8 mouse cellular contexts compared by ENCODE assay signal in genomic region chr11:78163681-78164603, GRCm38 (mm10). TPM values are rescaled to one million over a fixed set of nuclear protein-coding genes. Genes with fewer than 3 reads are reported as not detected.
A peak's percentile ranks its signal among the peaks of the same experiment; 100 is the strongest.
DNase-seq lines count a peak whose midpoint lies in the region; ATAC-seq lines count a peak whose summit lies in the region.

No protein-coding gene starts in this region.

- H3K27me3 ChIP-seq in embryonic facial prominence, embryonic 10.5 days (replicated peaks; ENCODE audit: low read depth, poor library complexity, severe bottlenecking) = peaks cover 14% of the 10 kb centered on the region
- H3K27me3 ChIP-seq in heart, embryonic 14.5 days (ENCODE audit: control insufficient read depth, insufficient read depth, low read length) = no peaks in the 10 kb centered on the region
- H3K27me3 ChIP-seq in stomach, embryonic 14.5 days (ENCODE audit: control insufficient read depth, insufficient read depth, low read length) = no peaks in the 10 kb centered on the region

- peak overlapping the region; percentile 84 for H3K4me3 ChIP-seq in embryonic facial prominence, embryonic 10.5 days
- peak overlapping the region; percentile 83 to 96 for H3K4me3 ChIP-seq in heart, embryonic 14.5 days (ENCODE audit: control insufficient read depth in 1 of 2, insufficient read depth in 1 of 2, low read depth in 1 of 2, low read length in 2 of 2)
- H3K4me3 ChIP-seq in stomach, embryonic 14.5 days (ENCODE audit: low read depth, low read length) = peak overlapping the region; percentile 98

- H3K4me1 ChIP-seq in embryonic facial prominence, embryonic 10.5 days = peaks cover 68% of the 10 kb centered on the region
- H3K4me1 ChIP-seq in heart, embryonic 14.5 days (ENCODE audit: control insufficient read depth in 2 of 2, insufficient read depth in 2 of 2, low read length in 2 of 2) = peaks cover 13 to 30% of the 10 kb centered on the region in 2 experiments; a peak in 3 of 4 replicates
- H3K4me1 ChIP-seq in stomach, embryonic 14.5 days (ENCODE audit: control insufficient read depth, insufficient read depth, low read length) = peaks cover 33% of the 10 kb centered on the region

- DNase-seq in urinary bladder, adult 2 months (ENCODE audit: low spot score) = peak; percentile 33
- DNase-seq in urinary bladder, postnatal 25 days (ENCODE audit: low spot score) = no peak
- peak; percentile 93 for DNase-seq in embryonic facial prominence, embryonic 10.5 days (ENCODE audit: low spot score)
- peak; percentile 87 for DNase-seq in kidney, postnatal 10 days
- peak; percentile 91 for DNase-seq in mesoderm, embryonic 11.5 days (ENCODE audit: low read depth, low spot score)
- no peak for DNase-seq in frontal cortex, postnatal 25 days (ENCODE audit: low spot score in 2 of 2)

- peaks cover 57% of the 10 kb centered on the region for H3K36me3 ChIP-seq in embryonic facial prominence, embryonic 10.5 days (replicated peaks)
- H3K36me3 ChIP-seq in heart, embryonic 14.5 days (ENCODE audit: control insufficient read depth, insufficient read depth, low read length) = peaks cover 36% of the 10 kb centered on the region
- H3K36me3 ChIP-seq in stomach, embryonic 14.5 days (ENCODE audit: control insufficient read depth, insufficient read depth, low read length) = peaks cover 42% of the 10 kb centered on the region

- ATAC-seq in heart, embryonic 14.5 days (ENCODE audit: insufficient number of reproducible peaks, insufficient read depth, low FRiP score, low read depth) = peak; percentile 64
- peak; percentile 73 for ATAC-seq in stomach, embryonic 14.5 days (ENCODE audit: insufficient number of reproducible peaks, insufficient read depth, low FRiP score, low read depth)

- peak overlapping the region; percentile 93 for H3K4me2 ChIP-seq in heart, embryonic 14.5 days (ENCODE audit: low read length)
- H3K4me2 ChIP-seq in stomach, embryonic 14.5 days (replicated peaks; ENCODE audit: low read depth, low read length) = peak overlapping the region; percentile 82

- H3K9me3 ChIP-seq in embryonic facial prominence, embryonic 10.5 days = no peaks in the 10 kb centered on the region
- no peaks in the 10 kb centered on the region for H3K9me3 ChIP-seq in heart, embryonic 14.5 days (ENCODE audit: control insufficient read depth, low read length)
- no peaks in the 10 kb centered on the region for H3K9me3 ChIP-seq in stomach, embryonic 14.5 days (ENCODE audit: control insufficient read depth, low read depth, low read length)

- peak overlapping the region; percentile 98 for H3K27ac ChIP-seq in embryonic facial prominence, embryonic 10.5 days (replicated peaks)
- peak overlapping the region; percentile 94 to 96 for H3K27ac ChIP-seq in heart, embryonic 14.5 days (replicated peaks in 1 of 2; ENCODE audit: control insufficient read depth in 1 of 2, insufficient read depth in 1 of 2, low read depth in 2 of 2, low read length in 2 of 2)
- H3K27ac ChIP-seq in stomach, embryonic 14.5 days (ENCODE audit: low read length) = peak overlapping the region; percentile 99

- WGBS in embryonic facial prominence, embryonic 10.5 days = under 1% methylated on average over 22 of the region's 22 CpGs
- under 1% methylated on average over 22 of the region's 22 CpGs for WGBS in heart, embryonic 14.5 days
- 0% methylated on average over 19 of the region's 22 CpGs for WGBS in stomach, embryonic 14.5 days

- peak overlapping the region; percentile 97 for H3K9ac ChIP-seq in heart, embryonic 14.5 days (ENCODE audit: low read length)
- peak overlapping the region; percentile 97 for H3K9ac ChIP-seq in stomach, embryonic 14.5 days (replicated peaks; ENCODE audit: low read depth, low read length)

RNA-seq across cellular contexts. Expression of gene Traf4, which starts 1.4 kb away (rescaled TPM):
- polyA plus RNA-seq in urinary bladder, adult 2 months (2012; rRNA removed) = 20.4 and 26.1 TPM in 2 replicates
- polyA plus RNA-seq in embryonic facial prominence, embryonic 10.5 days (2016; fragmentation: Nextera tagmentation; extraction: Ambion mirVana) = 151 and 157 TPM in 2 replicates
- 18.5 and 25.6 TPM in 2 replicates for polyA plus RNA-seq in heart, embryonic 14.5 days (2014; fragmentation: Nextera tagmentation; extraction: Ambion mirVana)
- polyA plus RNA-seq in stomach, embryonic 14.5 days (2014; fragmentation: Nextera tagmentation; extraction: Ambion mirVana) = 53.5 and 54.7 TPM in 2 replicates

RNA-seq across cellular contexts. Expression of gene Nek8, which starts 12.5 kb away (rescaled TPM):
- polyA plus RNA-seq in urinary bladder, adult 2 months (2012; rRNA removed) = 14.4 and 19.7 TPM in 2 replicates
- 13.5 and 15.3 TPM in 2 replicates for polyA plus RNA-seq in embryonic facial prominence, embryonic 10.5 days (2016; fragmentation: Nextera tagmentation; extraction: Ambion mirVana)
- 11.5 and 12.4 TPM in 2 replicates for polyA plus RNA-seq in heart, embryonic 14.5 days (2014; fragmentation: Nextera tagmentation; extraction: Ambion mirVana)
- 16.0 and 17.4 TPM in 2 replicates for polyA plus RNA-seq in stomach, embryonic 14.5 days (2014; fragmentation: Nextera tagmentation; extraction: Ambion mirVana)

RNA-seq across cellular contexts. Expression of gene Tlcd1, which starts 12.6 kb away (rescaled TPM):
- 24.1 and 33.5 TPM in 2 replicates for polyA plus RNA-seq in urinary bladder, adult 2 months (2012; rRNA removed)
- 8.8 and 9.2 TPM in 2 replicates for polyA plus RNA-seq in embryonic facial prominence, embryonic 10.5 days (2016; fragmentation: Nextera tagmentation; extraction: Ambion mirVana)
- polyA plus RNA-seq in heart, embryonic 14.5 days (2014; fragmentation: Nextera tagmentation; extraction: Ambion mirVana) = 14.7 and 16.1 TPM in 2 replicates
- polyA plus RNA-seq in stomach, embryonic 14.5 days (2014; fragmentation: Nextera tagmentation; extraction: Ambion mirVana) = 27.1 and 28.0 TPM in 2 replicates

RNA-seq across cellular contexts. Expression of gene Rpl23a, which starts 19.4 kb away (rescaled TPM):
- polyA plus RNA-seq in urinary bladder, adult 2 months (2012; rRNA removed) = 2,424 and 3,048 TPM in 2 replicates
- 1,123 and 1,138 TPM in 2 replicates for polyA plus RNA-seq in embryonic facial prominence, embryonic 10.5 days (2016; fragmentation: Nextera tagmentation; extraction: Ambion mirVana)
- 968 and 1,084 TPM in 2 replicates for polyA plus RNA-seq in heart, embryonic 14.5 days (2014; fragmentation: Nextera tagmentation; extraction: Ambion mirVana)
- 1,708 and 1,741 TPM in 2 replicates for polyA plus RNA-seq in stomach, embryonic 14.5 days (2014; fragmentation: Nextera tagmentation; extraction: Ambion mirVana)

RNA-seq across cellular contexts. Expression of gene Rab34, which starts 24.3 kb away (rescaled TPM):
- polyA plus RNA-seq in urinary bladder, adult 2 months (2012; rRNA removed) = 66.7 and 79.2 TPM in 2 replicates
- 107 and 123 TPM in 2 replicates for polyA plus RNA-seq in embryonic facial prominence, embryonic 10.5 days (2016; fragmentation: Nextera tagmentation; extraction: Ambion mirVana)
- 57.1 and 61.8 TPM in 2 replicates for polyA plus RNA-seq in heart, embryonic 14.5 days (2014; fragmentation: Nextera tagmentation; extraction: Ambion mirVana)
- polyA plus RNA-seq in stomach, embryonic 14.5 days (2014; fragmentation: Nextera tagmentation; extraction: Ambion mirVana) = 156 and 171 TPM in 2 replicates

Comparison
In these comparisons a context has a peak if more than half of its experiments do, and no peak if none do; other contexts are left out.
1. DNase-seq: peak in urinary bladder, adult 2 months (single experiment), embryonic facial prominence, embryonic 10.5 days (single experiment), kidney, postnatal 10 days (single experiment) and mesoderm, embryonic 11.5 days (single experiment); none in urinary bladder, postnatal 25 days (single experiment) and frontal cortex, postnatal 25 days (0 of 2).
2. Peak in every context shown above with its lines, with median percentiles within 50 percentile points of each other: H3K27ac ChIP-seq and H3K4me3 ChIP-seq.